Mouse (Mus musculus): Measurements from ENCODE around the gene Ccn1.

Ccn1 gene

DNA sequence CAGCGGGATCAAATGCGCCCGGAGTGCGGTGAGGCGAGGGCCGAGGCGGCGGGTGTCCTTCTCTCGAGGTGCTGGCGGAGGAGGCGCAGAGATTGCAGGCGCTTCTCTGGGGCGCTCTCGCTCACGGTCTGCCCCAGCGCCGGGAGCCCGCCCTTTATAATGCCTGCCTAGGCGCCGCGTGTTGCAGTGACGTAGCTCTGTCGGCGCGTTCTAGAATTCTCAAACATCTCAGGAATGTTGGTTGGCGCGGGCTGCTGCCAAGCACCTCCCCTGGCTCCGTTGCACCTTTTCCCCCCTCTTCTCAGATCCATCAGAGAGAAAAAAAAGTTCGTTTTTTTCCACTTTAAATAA is at the start of gene Ccn1:
Gene Ccn1 (minus strand): TSS at position 130 of the 351 bp plus-strand sequence.
- DNase-seq: peak; percentile 94

DNA sequence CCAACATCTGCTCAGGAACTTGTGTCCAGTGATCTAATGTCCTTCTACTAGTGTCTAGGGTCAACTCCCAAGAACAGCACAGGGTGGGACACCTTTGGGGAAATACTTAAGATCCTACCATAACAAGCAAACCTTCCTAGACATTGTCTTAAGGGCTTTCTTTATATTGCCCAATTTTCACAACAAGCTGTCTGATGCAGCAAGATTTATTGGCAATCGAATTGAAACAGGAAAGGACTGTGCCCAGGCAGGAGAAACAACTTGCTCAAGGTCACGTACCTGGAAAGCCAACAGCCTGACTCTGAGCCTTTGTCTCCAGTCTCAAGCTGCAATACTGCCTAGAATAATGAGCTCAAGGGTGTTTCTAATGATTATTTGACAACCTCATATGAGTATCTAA is 43.6 kb upstream of the Ccn1 start:
- no peak for DNase-seq

DNA sequence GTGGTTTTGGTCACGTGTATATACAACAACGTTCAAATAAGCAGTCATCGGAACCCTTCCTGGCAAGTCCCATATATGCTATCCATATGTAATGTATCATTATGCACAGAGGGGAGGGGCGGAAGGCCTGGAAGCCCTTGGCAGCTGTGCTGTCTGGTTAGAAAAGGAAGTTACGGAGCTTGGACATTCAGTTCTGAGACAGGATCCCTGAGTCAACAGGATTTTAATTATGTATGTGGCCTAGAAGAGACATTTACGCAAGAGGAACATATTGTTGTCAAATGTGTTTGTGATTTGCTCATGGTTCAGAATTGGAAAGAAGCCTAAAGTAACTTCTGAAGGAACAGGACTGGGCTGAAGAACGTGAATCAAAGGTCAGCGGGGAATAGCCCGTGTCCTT is 42.3 kb upstream of the Ccn1 start:
- DNase-seq: peak; percentile 37

DNA sequence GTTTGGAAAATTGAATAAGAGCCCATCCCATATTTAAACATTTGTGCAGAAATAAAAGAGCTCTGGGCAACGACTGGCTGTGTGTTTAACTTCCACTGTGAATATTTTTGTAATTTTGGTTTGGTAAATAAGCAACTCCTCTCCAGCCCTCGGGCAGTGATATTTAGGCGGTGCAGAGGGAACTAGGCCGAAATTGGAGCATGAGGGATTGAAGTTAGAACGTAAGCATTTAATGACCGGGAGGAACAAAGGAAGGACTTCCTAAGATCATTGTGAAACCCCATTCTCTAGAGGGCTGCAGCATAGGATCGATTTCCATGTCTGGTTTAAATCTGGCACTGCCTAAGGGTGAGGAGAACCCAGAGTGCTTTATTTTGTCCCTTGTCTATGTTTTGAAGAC is 41.6 kb upstream of the Ccn1 start:
- no peak for DNase-seq

DNA sequence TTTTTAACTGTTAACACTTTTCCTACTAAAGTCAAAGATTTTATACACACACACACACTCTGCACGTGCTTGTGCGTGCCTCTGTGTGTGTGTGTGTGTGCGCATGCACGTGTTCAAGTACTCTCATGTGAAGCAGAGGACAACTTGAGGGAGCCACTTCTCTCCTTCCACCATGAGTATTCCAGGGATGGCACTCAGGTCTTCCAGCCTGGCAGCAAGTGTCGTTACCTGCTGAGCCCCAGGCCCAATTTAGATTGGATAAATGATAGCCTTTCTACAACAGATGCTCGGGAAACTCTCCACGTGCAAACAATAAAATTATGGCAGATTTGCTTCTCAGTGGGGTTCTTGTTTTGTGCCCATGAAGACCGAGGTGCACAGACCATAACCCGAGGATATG is 39.5 kb upstream of the Ccn1 start:
- no peak for DNase-seq

DNA sequence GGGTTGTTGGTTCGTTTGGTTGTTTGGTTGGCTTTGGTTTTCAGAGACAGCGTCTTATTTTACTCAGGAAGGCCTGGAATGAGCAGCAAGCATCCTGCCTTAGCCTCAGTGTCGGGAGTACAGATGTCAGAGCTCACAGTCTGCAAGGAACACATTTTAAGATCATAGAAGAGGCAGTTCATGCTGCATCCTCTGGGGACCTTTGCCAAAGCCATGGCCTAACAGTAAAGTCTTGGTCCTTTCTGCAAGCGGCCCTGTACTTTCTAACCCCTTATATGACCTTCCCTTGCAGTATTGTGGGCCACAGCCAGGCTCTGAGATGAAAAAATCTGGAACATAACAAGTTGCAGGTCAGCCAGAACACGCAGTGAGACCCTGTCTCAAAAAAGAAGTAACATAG is 38.1 kb upstream of the Ccn1 start:
- peak; percentile 52 for DNase-seq

DNA sequence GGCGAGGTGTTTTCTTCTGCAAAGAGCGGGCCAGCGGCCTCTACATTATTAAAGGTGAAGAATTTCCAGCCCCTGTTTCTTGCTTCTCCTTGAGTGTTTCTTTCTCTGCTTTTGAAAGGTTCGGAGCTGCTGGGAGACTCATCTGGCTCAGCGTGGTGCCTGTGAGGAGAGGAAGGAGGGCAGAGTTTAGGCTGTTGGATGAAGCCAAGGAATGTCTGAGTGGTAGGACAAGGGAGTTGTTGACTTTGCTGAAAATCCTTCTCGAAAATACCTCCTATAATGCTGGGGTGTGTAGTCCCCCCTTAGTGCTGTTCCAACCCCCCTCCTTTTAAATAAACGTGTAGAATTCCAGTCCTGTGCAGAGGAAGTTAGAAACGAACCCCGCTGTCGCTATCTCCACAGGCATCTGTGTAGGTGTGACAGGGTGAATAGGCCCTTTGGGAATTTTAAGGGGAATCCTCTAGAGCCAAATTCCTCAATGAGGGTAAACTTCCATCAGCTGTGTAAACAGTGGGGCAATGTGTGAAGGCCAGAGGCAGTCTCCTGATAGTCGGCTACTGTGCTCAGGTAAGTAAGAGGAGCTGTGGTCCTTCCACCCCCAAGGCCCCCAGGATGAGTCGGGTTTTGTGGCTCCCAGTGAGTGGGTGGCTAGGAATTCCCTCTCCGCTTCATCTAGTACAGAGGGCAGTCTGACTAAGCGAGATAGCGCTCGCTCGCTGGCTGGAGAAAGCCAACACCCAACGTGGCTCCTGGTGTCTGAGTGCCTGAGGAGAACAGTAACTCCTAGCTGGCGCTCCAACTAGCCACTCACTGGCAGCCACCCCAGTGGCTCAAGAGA is 35.0 kb upstream of the Ccn1 start:
- no peak for DNase-seq

DNA sequence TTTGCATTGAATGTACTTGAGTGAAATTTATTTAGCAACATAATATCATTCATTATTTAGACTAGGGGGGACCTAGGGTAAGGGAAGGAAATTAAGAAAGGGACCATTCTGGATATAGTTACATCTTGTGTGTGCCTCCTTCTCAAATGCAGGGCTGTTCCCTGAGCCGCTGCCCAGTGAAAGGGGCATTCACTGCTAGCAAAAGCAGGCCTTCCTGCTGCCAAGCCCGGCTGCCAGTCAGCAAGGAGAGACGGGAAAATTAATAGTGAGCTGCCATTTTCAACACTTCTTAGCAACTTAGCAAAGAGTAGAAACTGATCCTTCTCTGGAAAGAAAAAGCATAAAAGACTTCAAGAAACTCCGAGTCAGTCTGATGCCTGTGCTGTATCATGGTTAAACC is 34.4 kb upstream of the Ccn1 start:
- DNase-seq: no peak

DNA sequence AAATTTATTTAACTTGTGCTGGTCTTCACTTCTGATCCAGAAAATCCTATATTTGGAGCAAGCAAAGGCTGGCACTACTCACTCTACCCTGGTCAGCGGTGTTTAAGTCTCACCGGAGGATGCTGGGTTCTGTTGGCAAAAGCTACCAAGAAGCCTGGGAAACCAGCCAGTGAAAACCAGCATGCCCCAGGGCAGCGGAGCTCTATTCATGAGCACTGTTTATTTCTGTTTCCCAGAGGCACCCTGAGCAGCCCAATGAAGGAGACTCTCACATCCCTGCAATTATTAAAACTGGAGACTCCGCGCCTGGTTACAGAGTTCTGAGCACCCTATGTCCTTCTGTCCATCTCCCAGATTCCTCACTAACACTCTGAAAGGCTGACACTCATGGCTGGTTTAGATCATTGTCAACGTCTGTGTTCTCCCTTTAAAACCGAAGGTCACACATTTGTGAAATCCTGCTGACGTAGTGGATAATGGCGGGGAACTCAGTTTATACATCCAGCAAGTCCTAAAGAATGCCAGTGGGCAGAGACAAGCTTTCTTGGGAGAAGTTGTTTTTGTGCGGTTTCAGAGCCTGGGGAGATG is 31.7 kb upstream of the Ccn1 start:
- DNase-seq: peak; percentile 59

DNA sequence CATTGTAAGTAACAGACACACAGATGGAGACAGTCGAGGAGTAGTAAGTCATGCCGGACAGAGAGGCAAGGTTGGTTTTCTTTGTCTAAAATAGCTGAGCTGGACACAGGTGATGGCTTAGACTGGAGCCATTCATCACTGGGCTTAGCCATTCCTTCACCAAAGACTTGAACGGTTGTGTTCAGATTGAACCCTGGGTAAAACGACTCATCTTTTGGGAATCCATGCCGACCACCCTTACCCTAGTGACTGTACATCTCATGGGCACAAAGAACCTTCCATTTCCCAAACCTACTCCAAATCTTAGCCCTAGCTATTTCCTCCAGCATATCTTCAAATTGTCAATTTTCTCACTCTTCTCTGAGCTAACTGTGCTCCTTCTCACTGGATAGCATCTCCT is 30.9 kb upstream of the Ccn1 start:
- DNase-seq: no peak

DNA sequence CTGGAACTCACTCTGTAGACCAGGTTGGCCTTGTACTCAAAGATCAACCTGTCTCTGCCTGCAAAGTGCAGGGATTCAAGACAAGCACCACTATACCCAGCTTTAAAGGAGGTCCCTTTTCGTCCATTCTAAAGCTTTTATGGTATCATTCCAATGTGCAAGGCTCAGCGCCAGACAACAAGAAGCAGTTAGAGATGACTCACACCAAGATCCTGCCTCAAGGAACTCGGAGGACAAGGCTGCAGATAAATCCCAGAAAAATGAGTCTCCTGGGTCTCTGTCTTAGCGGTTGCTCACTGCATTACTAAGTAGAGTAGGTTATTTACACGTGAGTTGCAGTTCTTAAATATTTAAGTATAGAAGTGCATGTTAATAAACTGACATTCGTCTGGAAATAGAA is 26.4 kb upstream of the Ccn1 start:
- no peak for DNase-seq

DNA sequence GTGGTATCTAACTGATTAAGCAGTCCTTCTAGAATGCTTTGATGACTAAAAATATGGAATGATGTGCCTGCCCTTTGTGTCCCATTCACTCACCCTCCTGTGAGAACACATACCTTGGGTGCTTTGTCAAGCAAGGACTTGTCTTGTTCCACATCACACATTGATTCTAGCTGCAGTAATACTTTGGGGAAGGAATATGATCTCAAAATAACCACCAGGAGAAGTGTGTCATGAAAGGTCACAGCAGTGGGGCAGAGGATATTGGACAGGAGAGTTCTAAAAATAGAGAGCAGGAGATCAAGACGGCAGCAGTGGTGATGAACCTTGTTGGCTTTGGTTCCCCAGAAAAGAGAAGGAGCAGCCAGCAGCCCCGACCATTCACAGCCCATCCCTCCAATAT is 25.0 kb upstream of the Ccn1 start:
- no peak for DNase-seq

DNA sequence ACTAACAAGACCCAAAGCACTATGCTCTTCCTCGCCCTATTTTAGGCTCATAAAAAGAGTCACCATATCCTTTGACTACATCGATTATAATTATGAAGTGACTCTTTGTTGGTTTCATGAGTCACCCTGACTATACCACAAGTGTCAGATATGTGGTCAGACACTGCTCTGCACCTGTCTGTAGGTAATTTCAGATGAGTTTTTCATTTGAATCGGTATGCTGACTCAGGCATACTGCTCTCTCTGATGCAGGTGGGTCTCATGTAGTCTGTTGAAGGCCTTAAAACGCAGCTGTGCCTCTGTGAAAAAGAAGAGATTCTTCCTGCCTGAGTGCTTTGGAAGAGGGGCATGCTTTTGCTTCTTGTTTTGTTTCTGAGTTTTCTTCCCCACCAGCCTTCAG is 16.6 kb upstream of the Ccn1 start:
- DNase-seq: no peak

DNA sequence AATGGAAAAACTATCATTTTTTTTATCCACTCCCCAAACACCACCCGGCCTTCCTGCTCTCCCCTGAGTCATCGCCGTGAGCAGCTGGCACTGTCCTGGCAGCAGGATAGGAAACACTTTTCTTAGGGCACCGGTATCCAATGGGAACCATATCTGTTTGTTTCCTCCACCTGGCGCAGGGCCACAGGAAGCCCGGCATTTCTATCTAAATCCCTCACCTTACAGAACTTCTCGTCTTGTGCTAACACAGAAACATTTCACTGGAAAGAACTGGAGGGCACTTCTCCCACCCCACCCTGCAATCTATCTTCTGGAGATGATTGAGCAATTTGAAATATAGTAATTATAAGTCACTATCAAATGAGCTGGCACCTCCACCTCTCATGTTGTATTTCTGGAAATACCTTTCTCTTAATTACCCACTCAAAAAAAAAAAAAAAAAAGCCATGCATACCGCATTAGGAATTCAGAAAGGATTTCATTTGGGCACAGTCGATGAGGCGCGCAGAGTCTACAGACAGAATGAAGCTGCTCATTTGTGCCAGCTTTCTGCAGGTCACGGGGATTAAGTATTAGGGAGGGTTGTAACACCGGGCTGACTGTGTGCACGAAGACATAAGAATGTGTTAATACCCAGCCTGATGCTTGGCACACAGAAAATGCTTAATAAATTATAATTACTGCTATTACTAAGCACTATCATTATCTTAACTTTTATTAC is 7.4 kb upstream of the Ccn1 start:
- no peak for DNase-seq

DNA sequence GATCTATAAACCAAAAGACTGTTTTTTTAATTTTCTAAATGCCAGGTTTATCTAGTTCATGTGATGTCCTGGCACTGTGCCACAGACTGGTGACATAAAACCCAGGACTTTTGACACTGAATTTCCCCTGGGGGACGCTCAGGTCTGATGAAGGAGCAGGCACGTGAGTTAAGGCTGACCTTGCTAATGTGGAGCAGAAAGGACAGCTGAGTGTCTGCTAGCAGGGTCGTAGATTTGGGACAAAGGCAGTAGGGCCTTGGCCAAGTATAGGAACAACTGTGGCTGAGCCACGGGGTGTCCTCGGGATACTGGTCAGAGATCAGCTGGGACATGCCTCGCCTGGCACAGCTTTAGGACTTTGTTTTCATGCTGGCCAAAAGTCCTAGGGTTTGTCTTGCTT is 5.2 kb upstream of the Ccn1 start:
- DNase-seq: no peak

DNA sequence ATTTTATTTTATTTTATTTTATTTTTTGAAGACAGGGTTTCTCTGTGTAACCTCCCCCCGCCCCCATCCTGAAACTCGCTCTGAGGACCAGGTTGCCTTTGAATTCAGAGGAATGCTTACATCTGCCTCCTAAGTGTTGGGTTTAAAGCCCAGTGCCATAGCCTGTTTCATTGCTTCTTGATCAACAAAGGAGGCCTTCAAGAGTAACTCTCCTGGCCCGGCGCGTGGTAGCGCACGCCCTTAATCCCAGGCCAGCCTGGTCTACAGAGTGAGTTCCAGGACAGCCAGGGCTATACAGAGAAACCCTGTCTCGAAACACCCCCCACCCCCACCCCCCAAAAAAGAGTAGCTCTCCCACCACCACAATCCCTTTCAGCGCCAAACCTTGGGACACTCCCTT is 4.2 kb upstream of the Ccn1 start:
- no peak for DNase-seq

DNA sequence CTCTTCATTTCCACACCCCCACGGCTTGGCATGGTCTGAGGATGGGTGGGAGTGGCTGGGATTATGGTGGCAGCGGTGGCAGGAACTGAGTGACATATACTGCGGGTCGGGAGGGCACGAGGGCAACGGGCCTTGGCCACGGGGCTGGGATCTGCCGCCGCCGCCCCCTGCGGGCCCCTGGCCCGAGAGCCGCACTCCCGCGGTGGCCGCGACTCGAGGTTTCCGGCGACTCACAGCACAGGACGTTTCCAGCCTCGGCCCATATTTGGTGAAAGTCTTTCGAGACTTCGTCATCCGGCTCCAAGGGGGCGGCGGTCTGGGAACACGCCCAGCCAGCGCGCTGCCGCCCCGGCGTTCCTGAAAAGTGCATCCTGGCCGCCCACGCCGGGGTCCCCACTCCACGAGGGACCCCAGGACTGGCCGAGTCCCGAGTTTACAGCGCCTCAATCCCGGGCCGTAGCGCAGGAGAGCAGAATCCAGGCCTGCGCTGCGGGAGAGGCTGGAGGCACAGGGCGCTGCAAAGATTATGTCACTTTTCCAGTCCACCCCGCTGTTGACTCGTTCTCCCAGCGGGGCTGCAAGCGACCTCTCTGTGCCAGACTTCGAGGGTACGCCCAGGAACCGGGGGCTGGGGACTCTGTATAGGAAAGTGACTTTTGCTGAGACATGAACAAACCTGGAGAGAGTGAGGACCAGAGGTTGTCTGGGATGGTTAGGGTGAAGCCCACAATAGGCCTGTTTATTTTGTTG is 3.6 kb upstream of the Ccn1 start:
- DNase-seq: peak; percentile 88

DNA sequence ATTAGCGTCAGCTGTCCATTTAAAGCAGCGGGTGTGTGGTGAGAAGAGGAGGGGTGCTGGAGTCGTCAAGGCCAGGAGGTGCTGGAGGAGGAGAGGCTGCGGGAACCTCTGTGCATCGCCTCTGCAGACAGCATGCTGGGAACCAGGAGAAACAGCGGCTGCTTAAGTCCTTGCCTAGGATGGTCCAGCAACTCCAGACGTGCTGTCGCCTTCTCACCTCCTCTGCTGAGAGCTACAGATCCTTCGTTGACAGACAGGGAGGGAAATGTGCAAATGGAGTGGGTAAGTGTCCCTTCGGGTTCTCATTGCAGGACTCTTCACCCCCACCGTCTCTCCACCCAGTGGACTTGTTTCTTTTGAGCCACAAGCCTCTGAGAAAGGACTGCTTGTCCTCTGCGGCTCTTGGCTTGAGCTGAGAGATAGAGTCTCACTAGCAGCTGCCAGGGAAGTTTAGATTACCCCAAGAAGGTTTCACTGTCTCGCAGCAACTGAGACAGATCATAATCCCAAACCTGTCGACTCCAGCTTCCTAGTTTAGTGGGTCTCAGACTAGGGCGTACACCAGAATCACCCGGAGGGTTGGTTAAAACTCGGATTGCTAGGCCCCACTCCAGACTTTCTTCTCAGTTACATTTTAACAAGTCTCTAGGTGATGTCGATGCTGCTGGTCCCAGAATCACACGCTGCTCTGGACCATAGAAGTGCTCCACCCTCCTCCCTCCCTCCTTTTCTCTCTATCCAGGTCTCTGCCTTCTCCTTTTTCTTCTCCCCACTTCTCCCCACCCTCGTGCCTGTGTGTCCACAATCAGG is 2.7 kb upstream of the Ccn1 start:
- DNase-seq: peak; percentile 34

DNA sequence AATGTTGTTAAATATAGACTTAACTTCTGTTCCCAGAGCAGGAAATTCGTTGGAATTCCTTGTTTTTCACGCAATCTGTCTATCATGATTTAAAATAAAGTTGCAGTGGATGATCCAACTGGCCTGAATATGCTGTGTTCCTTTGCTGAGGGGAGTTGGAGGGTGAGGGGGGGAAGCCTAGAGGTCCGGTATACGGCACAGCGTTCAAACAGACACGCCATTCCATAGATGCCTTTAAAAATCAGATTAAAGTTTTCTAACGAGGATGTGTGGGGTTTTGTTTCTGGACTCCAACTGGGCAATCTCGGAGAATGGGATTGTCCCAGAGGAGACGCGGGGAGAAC is 2.2 kb upstream of the Ccn1 start:
- peak; percentile 24 for DNase-seq

DNA sequence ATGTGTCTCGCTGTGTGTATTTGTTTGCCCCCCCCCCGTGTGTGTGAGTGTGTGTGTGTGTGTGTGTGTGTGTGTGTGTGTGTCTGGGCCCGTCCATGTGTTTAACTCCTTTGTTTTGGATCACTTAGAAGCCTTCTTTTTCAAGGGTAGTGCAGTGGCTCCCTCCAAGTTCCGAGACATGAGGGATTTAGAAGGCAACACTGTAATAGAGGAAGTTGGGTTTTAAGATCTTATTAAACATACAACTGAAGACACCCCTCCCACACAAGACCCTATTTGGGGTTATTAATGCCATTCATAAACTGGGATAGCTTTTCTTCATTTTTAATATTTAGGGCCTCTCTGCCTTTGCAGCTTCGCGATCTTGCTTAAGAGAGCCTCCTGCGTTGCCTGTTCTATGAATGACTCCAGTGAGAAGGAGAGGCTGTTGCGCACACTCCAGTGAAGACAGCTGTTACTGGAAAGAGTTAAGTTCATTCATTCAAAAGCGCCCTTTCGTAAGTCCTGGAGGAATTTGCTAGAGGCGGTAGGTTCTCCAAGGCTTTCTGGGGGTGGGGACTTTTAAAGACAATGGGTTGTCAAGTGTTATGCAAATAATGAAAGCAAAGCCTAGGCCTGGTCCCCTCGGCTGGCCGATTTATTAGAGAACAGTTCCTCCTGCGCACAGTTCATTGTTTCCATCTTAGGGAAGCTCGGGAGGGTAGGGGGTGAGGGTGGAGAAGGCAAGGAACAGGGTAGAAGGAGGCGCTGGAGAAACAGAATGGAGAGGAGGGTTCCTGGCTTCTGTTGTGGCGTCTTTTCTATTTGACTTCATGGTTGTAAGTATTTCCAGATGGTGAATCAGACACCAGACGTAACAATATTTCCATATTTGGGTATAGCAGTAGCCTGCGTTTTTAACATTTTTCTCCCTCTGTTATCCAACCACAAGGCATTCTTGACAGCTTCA is 1.5 kb upstream of the Ccn1 start:
- peak; percentile 27 for DNase-seq

DNA sequence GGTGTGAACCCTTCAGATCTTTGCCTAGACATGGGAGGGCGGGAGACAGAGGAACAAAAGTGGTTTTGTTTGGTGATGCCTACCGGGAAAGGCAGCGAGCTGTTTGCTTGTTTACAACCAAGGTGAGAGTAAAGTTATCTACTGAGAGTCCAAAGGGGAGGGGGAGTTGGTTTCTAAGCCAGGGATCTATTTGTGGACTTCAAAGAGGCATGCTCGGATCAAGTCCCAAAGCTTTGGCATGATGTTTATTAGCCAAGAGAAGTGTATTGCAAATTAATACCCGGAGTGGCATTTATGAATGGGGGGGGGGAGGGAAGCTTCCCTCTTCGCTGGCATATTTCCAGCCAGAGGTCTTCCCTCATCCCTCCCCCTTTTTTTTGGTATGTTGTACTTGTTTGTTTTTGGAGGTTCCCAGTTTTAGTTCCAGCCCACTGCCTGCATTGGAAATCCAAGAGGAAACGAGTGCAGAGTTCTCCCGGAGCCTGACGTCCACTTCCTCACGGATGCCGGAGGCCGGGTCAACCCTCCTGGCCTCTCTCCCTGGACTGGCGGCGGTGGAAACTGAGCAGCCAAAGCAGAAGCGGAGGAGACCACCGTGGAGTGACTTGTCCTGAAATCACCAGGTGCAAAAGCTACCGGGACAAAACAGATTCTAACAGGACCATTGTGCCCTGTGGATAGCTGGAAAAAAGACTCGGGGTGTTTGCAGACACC is 674 bp upstream of the Ccn1 start:
- peak; percentile 86 for DNase-seq
